Mouse (Mus musculus) left cerebral cortex, adult 2 months (tissue): ENCODE data around the gene Stard3nl. TPM values are rescaled to one million over a fixed set of nuclear protein-coding genes. Genes with fewer than 3 reads are reported as not detected.

ENCODE experiments used
- DNase-seq, 2 experiments: peaks; one replicate each; pipeline ENCODE4 v3.0.0; 2021 to 2022; ENCODE audit warnings: low spot score in 2 of 2, mixed read lengths in 1 of 2; ENCODE audit errors: extremely low spot score in 1 of 2
- H3K27ac ChIP-seq: fragments of 200-600 bp; 2 replicates; pipeline ENCODE4 v1.8.1; 2022
- H3K4me3 ChIP-seq: fragments of 200-600 bp; 2 replicates; pipeline ENCODE4 v1.8.1; 2022
- CTCF ChIP-seq: fragments of 200-600 bp; IDR thresholded peaks from 2 replicates; pipeline ENCODE4 v1.8.1; 2022; ENCODE audit warnings: antibody characterized with exemption, mild to moderate bottlenecking, moderate library complexity
- intact Hi-C: fragments of 180-260 bp; cut with DNase I; formaldehyde crosslinking; loops from one replicate; pipeline ENCODE4 v1.15.1; 2025
- long read RNA-seq, 2 experiments: library from polyadenylated mRNA; stranded (forward); transcript quantifications; one replicate each; pipeline ENCODE4 v2.0.0; 2021; ENCODE audit warnings: borderline mapping rate in 2 of 2
- total RNA-seq, 2 experiments: library from RNA; stranded (reverse); gene quantifications; 2 replicates each; pipeline ENCODE4 v1.2.3; 2021

Gene Stard3nl
- 10 to 100 TPM; 63.8 to 69.7 TPM for total RNA-seq
- long read RNA-seq, experiment 1, transcript Stard3nl-201 (9 exons, 1,327 nt), result major isoform, 35 of 45 reads
- long read RNA-seq, experiment 1, partial matches to known transcripts, result 0 of 45 reads
- long read RNA-seq, experiment 1, other reads (novel, unspliced or antisense), result 5 of 45 reads
- long read RNA-seq, experiment 2, transcript Stard3nl-201 (9 exons, 1,327 nt), result major isoform, 38 of 55 reads
- long read RNA-seq, experiment 2, partial matches to known transcripts, result 2 of 55 reads
- long read RNA-seq, experiment 2, other reads (novel, unspliced or antisense), result 12 of 55 reads

DNA sequence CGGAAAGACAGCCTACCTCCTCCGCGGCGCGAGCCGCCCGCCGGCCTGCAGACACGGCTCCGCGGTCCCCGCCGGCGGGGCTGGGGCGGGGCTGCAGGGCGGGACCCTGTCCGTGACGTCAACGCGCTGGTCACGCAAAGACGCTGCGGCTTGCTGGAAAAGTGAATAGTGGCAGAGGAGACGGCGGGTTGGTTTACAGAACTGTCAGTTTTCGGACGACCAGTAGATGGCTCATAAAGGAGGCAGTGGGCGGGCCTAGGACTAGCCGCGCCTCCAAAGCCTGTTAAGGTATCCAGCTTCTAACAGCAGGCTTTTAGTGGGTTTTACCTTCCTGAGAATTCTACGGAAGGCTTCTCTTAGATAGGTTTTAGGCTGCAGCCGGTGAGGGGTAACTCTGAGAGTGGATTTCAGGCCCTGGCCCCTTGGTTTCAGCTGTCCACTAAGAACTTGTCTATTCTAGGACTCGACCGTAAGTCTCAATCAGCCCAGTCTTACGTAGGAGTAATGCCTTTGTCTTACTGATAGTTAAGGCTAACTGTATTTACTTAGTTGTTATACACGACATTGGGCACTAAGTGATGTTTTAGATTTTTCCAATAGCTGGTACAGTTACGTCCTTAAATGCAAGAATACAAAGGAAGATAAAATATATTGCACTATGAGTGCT lies at the start of gene Stard3nl:
Stard3nl (minus strand) TSS at position 108 of the 667 bp plus-strand sequence.
- intact Hi-C loops, result loop anchor here (10.0 kb wide), 1 partner anchor 219 kb away; the partner anchor contains the start of gene Epdr1

DNA sequence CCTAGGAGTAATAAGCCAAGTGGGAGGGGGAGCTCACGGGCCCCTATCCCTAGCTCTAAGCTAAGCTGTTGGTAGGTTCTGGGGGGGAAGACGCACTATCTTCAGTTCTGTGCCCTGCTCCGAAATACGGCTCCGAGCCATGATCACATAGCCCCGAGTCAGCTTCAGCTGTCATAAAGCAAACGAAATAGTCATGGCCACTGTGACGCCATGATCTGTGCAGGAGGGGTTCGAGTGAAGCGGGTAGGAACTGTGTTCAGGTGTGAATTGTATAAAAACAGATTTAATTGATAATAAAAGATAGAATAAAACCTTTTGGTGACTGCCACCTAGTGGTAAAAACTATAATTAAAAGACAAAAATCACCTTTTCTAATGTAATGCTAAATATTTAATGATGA lies 42.4 kb upstream of the Stard3nl start:
- no peak overlapping the region for H3K27ac ChIP-seq
- DNase-seq, result no peak
- intact Hi-C loops, result loop anchor here (5.0 kb wide), 1 partner anchor 204 kb away; no protein-coding TSS in a partner anchor
- H3K4me3 ChIP-seq, result no peak overlapping the region
- peak; percentile 69 for TF ChIP-seq CTCF

More for the DNA sequence above, at the start of gene Stard3nl:
- DNase-seq, result peak; percentile 98 to 99
- H3K4me3 ChIP-seq, result peak within 1 kb of the TSS; percentile 89
- peak; percentile 16 for TF ChIP-seq CTCF
- peak within 1 kb of the TSS; percentile 100 for H3K27ac ChIP-seq

DNA sequence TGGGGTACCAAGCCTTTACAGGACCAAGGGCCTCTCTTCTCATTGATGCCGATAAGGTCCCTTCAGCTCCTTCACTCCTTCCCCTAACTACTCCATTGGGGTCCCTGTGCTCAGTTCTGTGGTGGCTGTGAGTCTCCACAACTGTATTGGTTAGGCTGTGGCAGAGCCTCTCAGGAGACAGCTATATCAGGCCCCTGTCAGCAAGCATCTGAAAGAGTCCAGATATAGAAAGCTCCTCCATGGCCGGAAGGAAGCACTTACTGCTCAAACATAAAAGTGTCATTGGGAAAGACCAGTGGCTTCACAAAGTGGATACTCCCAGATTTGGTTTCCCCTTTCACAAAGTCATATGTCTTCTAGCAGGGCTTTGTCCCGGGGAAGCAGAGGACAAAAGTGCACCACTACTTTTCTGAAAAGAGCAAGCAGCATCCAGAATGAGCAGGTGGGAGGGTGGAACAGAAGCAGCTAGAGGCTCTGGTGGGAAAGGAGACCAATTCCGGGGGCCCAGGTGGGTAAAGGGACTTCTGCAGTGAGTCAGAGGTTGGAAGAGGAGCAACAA lies 34.3 kb upstream of the Stard3nl start:
- no peak overlapping the region for H3K27ac ChIP-seq
- no peak for TF ChIP-seq CTCF
- intact Hi-C loops, result loop anchor here (5.0 kb wide), 1 partner anchor 253 kb away; no protein-coding TSS in a partner anchor
- H3K4me3 ChIP-seq, result no peak overlapping the region
- DNase-seq, result no peak

DNA sequence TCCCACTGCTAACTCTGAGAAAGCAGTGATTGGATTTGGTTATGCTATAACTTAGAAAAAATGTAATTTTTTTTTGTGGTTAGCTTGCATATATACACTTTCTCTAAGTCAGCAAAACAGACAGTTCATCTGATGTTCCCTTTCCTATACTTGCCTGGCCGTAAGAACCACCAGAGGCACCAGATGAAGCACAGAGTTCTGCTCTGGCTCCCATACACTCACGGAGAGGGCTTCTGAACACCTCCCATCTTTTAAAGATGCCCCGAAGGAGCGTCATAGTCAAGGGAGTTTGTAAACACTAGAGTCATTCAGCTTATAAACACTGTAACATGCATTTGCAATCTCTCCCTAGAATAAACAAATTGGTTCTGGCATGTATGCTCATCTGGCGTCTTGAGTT lies 32.5 kb upstream of the Stard3nl start:
- H3K4me3 ChIP-seq, result no peak overlapping the region
- no peak overlapping the region for H3K27ac ChIP-seq
- TF ChIP-seq CTCF, result no peak
- DNase-seq, result no peak
- intact Hi-C loops, result no loop called here

DNA sequence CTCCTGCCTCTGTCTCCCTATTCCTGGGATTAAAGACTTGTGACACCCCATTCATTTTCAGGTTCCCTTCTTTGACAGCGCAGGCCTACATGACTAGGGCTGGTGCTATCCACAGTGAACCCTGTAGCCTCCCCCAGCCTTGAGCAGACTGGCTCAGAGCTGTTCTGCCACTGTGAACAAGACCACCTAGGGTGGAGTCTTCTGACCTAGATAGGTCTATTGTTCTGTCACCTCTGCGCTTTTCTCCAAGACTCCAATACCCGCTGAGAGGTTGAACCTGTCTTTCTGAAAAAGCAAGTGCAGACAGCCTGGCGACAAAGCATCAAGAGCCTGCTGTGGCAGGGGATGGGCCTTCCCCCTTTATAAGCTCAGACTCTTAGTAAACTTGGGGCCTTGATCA lies 29.0 kb upstream of the Stard3nl start:
- H3K4me3 ChIP-seq, result no peak overlapping the region
- no peak overlapping the region for H3K27ac ChIP-seq
- no peak for TF ChIP-seq CTCF
- intact Hi-C loops, result no loop called here
- DNase-seq, result no peak

DNA sequence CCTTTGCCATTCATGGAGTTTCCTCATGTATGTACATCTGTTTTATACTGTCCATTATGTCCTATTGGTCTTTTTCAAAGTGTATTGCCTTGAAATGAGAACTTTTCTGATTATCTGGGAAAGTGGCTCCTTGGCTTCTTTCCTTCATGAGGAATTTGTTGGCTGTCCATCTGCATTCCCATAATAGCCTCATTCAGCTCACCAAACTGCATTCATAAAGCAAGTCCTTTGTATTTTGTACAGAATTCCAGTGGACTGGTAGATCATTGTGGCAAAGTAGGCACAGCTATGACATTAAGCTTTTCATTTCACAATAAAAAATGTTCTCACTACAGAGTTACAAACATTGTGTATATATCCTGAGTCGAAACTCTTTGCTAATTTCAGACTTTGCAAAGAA lies 26.9 kb upstream of the Stard3nl start:
- TF ChIP-seq CTCF, result no peak
- intact Hi-C loops, result no loop called here
- Histone ChIP-seq H3K27ac (0 out of 2 replicates have a peak overlapping the region, but pooled peaks have one; percentile 15), H3K4me3 (no peak overlapping the region)
- DNase-seq, result no peak

DNA sequence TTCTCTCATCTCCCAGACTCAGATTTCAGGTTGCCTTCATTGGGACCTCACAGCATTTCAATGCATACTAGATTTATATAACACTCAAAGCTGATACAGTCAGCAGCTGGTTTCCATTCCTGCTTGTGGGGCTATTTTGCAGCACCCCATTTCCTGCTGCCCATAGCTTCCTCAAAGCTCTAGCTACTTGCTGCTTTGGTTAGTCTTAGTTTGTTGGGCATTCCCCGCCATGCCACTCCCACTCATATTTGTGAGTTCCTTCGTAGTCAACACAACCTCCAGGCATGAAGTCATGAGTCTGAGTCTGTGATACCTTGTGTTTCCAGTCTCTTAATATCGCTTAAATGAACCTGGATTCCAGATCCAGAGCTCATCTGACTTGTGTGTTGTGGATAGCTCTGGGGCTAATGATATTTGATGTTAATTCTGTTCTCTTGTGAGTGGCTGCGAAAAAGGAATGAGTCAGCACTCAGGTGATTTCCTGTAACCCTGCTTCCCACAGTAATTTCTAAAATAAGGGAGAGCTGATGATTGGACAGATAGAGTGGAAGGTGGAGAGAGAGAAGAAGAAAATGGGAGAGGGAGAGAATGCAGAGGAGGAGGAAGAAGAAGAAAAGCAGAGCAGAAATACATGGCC lies 22.4 kb upstream of the Stard3nl start:
- no peak for TF ChIP-seq CTCF
- H3K4me3 ChIP-seq, result no peak overlapping the region
- no peak overlapping the region for H3K27ac ChIP-seq
- DNase-seq, result no peak
- intact Hi-C loops, result no loop called here

DNA sequence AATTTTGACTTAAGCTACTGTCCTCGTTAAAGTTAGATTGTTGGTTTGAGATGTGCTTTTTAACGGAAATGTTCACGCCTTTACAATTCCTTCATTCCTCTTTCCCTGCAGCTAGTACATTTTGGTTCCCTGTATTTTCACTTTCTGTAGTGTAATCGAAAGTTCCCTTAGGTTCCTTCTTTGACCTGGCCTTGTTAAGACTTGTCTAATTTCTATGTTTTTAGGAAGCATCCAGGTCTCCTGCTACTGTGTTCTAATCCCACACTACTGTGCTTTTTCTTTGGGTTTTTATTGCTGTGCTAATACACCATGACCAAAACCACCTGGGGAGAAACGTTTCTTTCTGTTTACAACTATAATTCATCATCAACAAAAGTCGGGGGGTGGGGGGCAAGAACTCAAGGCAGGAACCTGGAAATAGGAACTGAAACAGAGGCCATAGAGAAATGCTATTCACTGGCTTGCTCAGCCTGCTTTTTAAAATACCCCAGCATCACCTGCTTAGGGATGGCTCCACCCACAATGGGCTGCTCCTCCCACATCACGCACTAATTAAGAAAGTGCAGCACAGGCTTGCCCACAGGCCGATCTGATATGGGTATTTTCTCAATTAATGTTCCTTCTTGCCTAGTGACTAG lies 20.4 kb upstream of the Stard3nl start:
- H3K4me3 ChIP-seq, result no peak overlapping the region
- no peak overlapping the region for H3K27ac ChIP-seq
- no peak for DNase-seq
- TF ChIP-seq CTCF, result no peak
- intact Hi-C loops, result no loop called here

DNA sequence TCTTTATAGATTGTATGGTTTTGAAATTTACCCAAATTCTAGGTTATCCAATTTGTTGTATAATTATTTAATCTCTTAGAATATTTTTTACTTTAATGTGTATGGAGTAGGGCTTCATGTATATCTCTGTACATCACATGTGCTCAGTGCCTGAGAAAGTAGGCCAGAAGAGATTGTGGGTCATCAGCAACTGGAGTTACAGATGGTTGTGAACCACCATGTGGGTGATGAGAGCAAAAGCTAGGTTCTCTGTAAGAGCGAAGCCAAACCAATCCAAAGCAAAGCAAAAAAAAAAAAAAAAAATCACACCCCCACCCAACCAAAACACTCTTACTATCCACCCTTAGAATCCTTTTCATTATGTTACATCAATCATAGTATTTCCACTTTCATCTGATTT lies 19.7 kb upstream of the Stard3nl start:
- H3K27ac ChIP-seq, result no peak overlapping the region
- DNase-seq, result no peak
- no peak for TF ChIP-seq CTCF
- intact Hi-C loops, result no loop called here
- no peak overlapping the region for H3K4me3 ChIP-seq

DNA sequence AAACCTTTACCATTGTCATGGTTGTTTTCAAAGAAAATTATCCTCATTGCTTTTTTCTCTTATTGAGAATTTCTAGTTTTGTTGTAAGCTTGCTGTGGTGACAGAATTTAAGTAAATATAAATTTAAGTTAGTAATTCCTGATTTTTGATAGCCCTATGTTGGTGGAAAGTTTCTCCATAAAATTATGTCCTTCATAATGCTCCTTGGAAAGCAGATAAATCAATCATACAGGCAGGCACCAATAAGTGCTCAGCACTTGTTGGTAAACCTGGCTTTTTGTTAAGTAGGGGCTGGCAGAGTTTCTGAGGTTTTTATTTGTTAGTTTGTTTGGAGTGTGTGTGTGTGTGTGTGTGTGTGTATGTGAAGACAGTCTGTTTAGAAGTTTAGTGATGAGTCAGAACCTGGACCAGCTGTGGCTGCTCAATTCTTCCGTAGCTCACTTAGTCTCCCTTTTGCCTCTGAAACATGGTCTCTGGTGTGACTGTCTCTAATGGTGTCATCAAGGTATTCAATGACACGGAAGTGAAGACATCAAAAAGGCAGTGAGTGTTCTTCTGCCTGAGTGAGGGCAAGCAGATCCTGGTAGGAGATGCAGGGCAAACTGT lies 16.8 kb upstream of the Stard3nl start:
- DNase-seq, result no peak
- no peak for TF ChIP-seq CTCF
- intact Hi-C loops, result no loop called here
- Histone ChIP-seq H3K27ac (no peak overlapping the region), H3K4me3 (no peak overlapping the region)

DNA sequence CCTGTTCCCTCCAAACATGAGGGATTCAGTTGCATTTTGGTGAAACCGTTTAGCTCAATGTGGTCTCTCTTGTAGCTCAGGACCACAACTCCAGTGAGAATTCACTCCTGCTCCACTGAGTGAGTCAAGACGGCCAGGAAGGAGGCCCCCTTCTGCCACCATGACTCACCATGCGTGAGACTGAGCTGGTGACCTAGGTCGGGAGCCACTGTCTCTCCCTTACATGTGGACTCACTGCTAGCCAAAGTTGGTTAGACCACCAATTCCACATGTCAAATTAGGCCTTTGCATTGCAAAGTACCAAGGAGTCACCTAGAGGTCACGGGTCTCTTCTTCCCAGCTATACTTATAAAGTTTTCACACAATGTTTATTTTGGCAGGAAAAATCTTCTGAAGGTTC lies 16.3 kb upstream of the Stard3nl start:
- intact Hi-C loops, result no loop called here

More for the DNA sequence above, 16.3 kb upstream of the Stard3nl start:
- no peak overlapping the region for H3K4me3 ChIP-seq
- no peak overlapping the region for H3K27ac ChIP-seq
- no peak for DNase-seq
- TF ChIP-seq CTCF, result no peak
